Mouse (Mus musculus): ENCODE measurements around the gene Tmem44. TPM values are rescaled to one million over a fixed set of nuclear protein-coding genes. Genes with fewer than 3 reads are reported as not detected.

Tmem44 gene
- polyA plus RNA-seq, 1 experiment = 3.0 TPM

DNA sequence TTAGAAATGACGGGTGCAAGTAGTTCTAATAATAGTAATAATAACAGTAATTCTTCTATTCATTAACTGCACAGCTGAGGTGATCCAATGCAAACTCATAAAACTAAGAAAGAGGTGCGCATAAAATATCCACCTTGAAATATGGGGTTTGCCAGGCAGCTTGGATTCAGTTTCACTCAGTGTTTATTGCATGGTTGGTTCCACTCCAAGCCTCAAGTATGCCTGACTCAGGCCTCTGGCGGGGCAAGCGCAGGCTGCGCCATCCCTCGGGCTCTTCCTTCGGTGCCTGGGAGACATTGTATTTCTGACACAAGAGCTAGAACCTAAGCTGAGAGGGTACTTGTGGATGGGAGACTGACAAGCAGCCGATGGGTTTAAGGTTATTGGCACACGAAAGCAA, 32.0 kb downstream of the Tmem44 start:
- H3K36me3 ChIP-seq (ENCODE audit: control insufficient read depth, insufficient read depth, low read length) = no peaks in the 10 kb centered on the region
- no peaks in the 10 kb centered on the region for H3K27me3 ChIP-seq (ENCODE audit: control insufficient read depth, insufficient read depth, low read length)
- peaks cover 8% of the 10 kb centered on the region; the same call in 1 of the 2 replicates for H3K4me1 ChIP-seq (ENCODE audit: control insufficient read depth, insufficient read depth, insufficient read length, low read length)
- no peak overlapping the region for H3K4me3 ChIP-seq (ENCODE audit: low read depth, low read length)
- TF ChIP-seq POLR2A (IDR thresholded peaks at IDR 0.05; ENCODE audit: low read depth, low read length) (no peak), CTCF (IDR thresholded peaks at IDR 0.05; ENCODE audit: extremely low read depth, insufficient read length, insufficient replicate concordance, low read depth, low read length) (no peak)
- no peak overlapping the region for H3K27ac ChIP-seq (ENCODE audit: insufficient read depth, low read depth, low read length)
- 28% methylated on average over 9 of the region's 9 CpGs for WGBS

DNA sequence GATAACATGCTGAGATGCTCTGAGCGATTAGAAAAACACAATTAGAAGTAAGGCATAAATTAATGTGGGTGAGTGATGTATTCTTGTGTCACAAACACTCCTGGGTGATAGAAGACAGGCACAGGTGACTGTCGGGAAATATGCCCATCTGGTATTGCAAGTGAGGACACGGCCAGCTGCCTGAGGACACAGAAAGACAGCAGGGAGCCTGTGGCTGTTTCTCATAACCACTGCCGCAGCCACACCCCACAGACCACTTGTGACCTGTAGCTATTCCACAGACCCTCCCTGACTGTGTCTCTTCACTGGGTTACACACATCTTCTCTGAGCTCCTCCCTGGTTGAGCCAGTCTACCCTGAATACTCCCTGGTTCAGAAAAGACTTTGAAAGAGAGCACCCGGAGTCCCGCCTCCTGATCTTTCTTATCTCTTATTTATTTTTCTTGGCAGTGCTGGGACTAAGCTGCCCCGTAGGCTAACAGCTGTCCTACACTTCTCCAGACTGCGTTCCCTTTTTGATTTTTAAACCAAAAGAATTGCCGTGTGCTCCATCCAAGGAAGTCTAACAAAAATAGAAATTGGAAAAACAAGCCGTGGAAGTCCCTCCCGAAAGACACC, 32.9 kb downstream of the Tmem44 start:
- Histone ChIP-seq H3K27ac (ENCODE audit: insufficient read depth, low read depth, low read length) (no peak overlapping the region), H3K27me3 (ENCODE audit: control insufficient read depth, insufficient read depth, low read length) (no peaks in the 10 kb centered on the region), H3K4me1 (ENCODE audit: control insufficient read depth, insufficient read depth, insufficient read length, low read length) (peaks cover 8% of the 10 kb centered on the region; the same call in 1 of the 2 replicates), H3K4me3 (ENCODE audit: low read depth, low read length) (peak overlapping the region; percentile 7; the same call in 1 of the 2 replicates), H3K36me3 (ENCODE audit: control insufficient read depth, insufficient read depth, low read length) (no peaks in the 10 kb centered on the region)
- TF ChIP-seq POLR2A (IDR thresholded peaks at IDR 0.05; ENCODE audit: low read depth, low read length) (no peak), CTCF (IDR thresholded peaks at IDR 0.05; ENCODE audit: extremely low read depth, insufficient read length, insufficient replicate concordance, low read depth, low read length) (no peak)
- 14% methylated on average over 11 of the region's 11 CpGs for WGBS

DNA sequence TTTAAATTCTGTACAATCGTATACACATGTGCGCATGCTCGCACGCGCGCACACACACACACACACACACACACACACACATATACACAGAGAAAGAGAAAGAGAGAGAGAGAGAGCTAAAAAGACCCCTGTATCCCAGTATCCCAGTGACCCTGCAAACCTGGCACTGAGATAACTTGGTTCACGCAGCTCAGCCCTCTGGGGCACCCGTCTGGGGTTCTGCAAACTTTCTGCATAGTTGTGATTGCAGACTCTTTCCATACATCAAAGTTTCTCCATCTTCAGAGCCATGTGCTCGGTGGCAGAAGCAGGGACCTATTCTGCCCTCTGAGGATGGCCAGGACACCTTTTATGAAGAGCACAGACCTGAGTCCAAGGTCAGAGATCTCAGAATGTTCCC, 33.6 kb downstream of the Tmem44 start:
- TF ChIP-seq POLR2A (IDR thresholded peaks at IDR 0.05; ENCODE audit: low read depth, low read length) = no peak
- TF ChIP-seq CTCF (IDR thresholded peaks at IDR 0.05; ENCODE audit: extremely low read depth, insufficient read length, insufficient replicate concordance, low read depth, low read length) = no peak
- no peaks in the 10 kb centered on the region for H3K27me3 ChIP-seq (ENCODE audit: control insufficient read depth, insufficient read depth, low read length)
- no peaks in the 10 kb centered on the region for H3K36me3 ChIP-seq (ENCODE audit: control insufficient read depth, insufficient read depth, low read length)
- WGBS = 92% methylated on average over 9 of the region's 9 CpGs
- no peak overlapping the region for H3K27ac ChIP-seq (ENCODE audit: insufficient read depth, low read depth, low read length)
- peaks cover 11% of the 10 kb centered on the region; the same call in 1 of the 2 replicates for H3K4me1 ChIP-seq (ENCODE audit: control insufficient read depth, insufficient read depth, insufficient read length, low read length)
- no peak overlapping the region for H3K4me3 ChIP-seq (ENCODE audit: low read depth, low read length)

DNA sequence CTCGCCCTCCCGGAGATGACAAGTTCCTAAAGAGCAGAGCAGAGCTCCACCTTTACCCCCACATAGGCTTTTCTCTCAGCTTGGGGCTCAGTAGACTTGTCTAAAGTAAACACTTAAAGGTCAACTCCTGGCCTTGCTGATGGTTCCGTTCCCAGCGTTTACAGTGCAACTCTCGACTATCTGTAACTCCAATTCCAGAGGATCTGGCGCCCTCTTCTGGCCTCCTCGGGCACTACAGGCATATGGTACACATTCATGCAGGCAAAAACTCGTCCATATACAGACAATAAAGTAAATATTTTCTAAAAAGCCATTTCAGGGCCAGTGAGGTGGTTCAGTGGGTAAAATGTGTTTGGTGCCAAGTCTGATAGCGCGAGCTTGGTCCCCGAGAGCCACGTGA, 35.2 kb downstream of the Tmem44 start:
- Histone ChIP-seq H3K27me3 (ENCODE audit: control insufficient read depth, insufficient read depth, low read length) (no peaks in the 10 kb centered on the region), H3K36me3 (ENCODE audit: control insufficient read depth, insufficient read depth, low read length) (no peaks in the 10 kb centered on the region), H3K4me1 (ENCODE audit: control insufficient read depth, insufficient read depth, insufficient read length, low read length) (peaks cover 13% of the 10 kb centered on the region; the same call in 1 of the 2 replicates), H3K4me3 (ENCODE audit: low read depth, low read length) (no peak overlapping the region), H3K27ac (ENCODE audit: insufficient read depth, low read depth, low read length) (no peak overlapping the region)
- TF ChIP-seq CTCF (IDR thresholded peaks at IDR 0.05; ENCODE audit: extremely low read depth, insufficient read length, insufficient replicate concordance, low read depth, low read length) (peak; percentile 69; the same call in 1 of the 2 replicates), POLR2A (IDR thresholded peaks at IDR 0.05; ENCODE audit: low read depth, low read length) (no peak)
- 78% methylated on average over 12 of the region's 12 CpGs for WGBS

DNA sequence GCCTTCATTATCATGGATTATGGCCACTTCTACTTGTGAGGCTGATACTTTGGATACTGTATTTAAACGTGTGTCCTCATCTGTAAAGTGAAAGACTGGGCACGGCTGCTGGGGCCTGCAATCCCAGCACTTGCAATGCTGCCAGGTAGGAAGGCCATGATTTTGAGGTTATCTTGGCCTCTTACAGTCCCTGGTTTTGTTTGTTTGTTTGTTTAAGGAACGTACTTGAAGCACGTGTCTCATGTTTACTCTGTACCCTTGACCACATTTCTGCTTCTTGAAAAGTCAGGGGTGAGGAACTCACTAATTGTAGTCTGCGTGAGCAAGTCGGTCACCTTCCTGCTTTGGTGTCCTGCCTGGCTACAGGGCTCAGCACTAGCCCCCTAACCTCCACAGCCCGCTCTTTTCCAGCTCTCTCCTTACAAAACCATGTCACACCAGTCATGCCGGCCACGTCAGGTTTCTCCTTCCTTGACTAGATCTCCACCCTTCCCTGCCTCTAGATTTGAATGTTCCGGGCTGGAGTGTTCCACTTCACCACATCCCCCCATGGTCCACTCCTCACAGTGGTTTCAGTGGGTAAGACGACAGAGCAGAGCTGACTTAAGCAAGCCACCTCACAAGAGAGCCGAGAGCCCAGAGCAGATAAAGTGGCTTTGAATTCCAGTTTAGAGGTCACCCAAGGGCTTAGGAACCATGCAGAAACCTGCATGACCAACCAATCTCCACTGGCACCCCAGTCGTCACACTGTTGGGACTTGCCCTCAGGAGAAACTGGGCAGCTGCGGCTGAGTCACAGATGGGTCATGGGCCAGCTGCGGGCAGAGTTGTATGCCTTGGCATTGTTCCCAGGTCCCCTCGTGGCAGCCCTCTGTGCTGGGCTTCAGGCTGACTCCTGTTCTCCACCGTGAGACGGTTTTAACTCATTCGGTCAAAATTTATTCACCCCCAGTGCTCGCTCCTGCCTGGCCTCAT, 37.3 kb downstream of the Tmem44 start:
- TF ChIP-seq POLR2A (IDR thresholded peaks at IDR 0.05; ENCODE audit: low read depth, low read length) (no peak), CTCF (IDR thresholded peaks at IDR 0.05; ENCODE audit: extremely low read depth, insufficient read length, insufficient replicate concordance, low read depth, low read length) (no peak)
- Histone ChIP-seq H3K27ac (ENCODE audit: insufficient read depth, low read depth, low read length) (no peak overlapping the region), H3K4me3 (ENCODE audit: low read depth, low read length) (no peak overlapping the region), H3K4me1 (ENCODE audit: control insufficient read depth, insufficient read depth, insufficient read length, low read length) (peaks cover 11% of the 10 kb centered on the region; the same call in 1 of the 2 replicates), H3K36me3 (ENCODE audit: control insufficient read depth, insufficient read depth, low read length) (no peaks in the 10 kb centered on the region), H3K27me3 (ENCODE audit: control insufficient read depth, insufficient read depth, low read length) (no peaks in the 10 kb centered on the region)
- WGBS = 66% methylated on average over 20 of the region's 20 CpGs

DNA sequence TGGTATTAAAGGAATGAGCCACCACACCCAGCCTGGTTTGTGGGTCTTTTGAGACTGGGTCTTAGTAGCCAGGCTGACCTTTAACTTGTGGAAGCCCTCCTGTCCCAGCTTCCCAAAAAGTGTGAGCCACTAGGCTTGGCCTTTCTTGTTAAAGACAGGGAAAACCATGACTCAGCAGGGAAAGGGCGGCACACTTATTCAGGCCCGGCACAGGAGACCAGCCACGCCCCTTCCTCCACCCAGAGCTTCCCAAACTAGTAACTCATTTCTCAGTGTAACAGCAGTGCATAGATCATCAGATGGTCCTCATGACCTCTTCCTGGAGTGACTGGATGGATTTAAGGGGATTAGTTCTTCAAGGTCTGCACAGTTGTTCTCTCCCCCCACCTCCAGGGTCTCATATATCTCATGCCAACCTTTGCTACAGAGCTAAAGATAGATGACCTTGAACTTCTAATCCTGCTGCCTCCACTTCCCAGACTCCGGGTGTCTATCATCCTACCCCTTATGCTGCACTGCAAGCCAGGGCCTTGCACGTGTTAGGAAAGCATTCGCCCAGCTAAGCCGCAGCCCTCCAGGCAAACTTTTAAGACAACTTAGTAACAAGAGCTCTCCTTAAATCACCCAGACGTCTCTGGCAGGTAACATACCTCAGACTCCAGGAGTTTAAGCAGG, 38.1 kb downstream of the Tmem44 start:
- H3K4me3 ChIP-seq (ENCODE audit: low read depth, low read length) = no peak overlapping the region
- TF ChIP-seq POLR2A (IDR thresholded peaks at IDR 0.05; ENCODE audit: low read depth, low read length) = no peak
- TF ChIP-seq CTCF (IDR thresholded peaks at IDR 0.05; ENCODE audit: extremely low read depth, insufficient read length, insufficient replicate concordance, low read depth, low read length) = no peak
- H3K4me1 ChIP-seq (ENCODE audit: control insufficient read depth, insufficient read depth, insufficient read length, low read length) = peaks cover 6% of the 10 kb centered on the region; the same call in 1 of the 2 replicates
- no peaks in the 10 kb centered on the region for H3K36me3 ChIP-seq (ENCODE audit: control insufficient read depth, insufficient read depth, low read length)
- H3K27ac ChIP-seq (ENCODE audit: insufficient read depth, low read depth, low read length) = no peak overlapping the region
- WGBS = 49% methylated on average over 8 of the region's 8 CpGs
- H3K27me3 ChIP-seq (ENCODE audit: control insufficient read depth, insufficient read depth, low read length) = no peaks in the 10 kb centered on the region

All from small intestine, adult 2 months (tissue).